Mouse (Mus musculus): ENCODE data around the gene Rbm5.

The Rbm5 gene

DNA sequence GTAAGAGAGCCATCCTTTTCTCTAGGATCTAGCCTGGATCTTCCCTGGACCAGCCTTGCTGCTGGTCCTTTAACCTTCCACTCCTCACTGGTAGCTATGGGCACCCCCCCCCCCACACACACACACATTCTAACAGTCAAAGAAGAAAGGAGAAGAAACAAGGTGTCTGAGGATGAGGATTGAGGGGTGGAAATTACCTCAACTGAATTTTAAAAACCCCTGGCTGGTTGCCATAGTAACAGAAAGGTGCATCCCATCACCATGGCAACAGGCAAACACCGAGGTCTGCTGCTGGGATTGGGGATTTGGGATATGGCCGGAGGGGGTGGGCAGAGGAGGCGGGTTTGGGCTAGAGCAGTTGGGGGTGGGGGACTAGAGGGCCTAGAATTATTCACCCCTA lies 41.1 kb downstream of the Rbm5 start:
- no peak for DNase-seq (ENCODE audit: low read depth, low spot score)

DNA sequence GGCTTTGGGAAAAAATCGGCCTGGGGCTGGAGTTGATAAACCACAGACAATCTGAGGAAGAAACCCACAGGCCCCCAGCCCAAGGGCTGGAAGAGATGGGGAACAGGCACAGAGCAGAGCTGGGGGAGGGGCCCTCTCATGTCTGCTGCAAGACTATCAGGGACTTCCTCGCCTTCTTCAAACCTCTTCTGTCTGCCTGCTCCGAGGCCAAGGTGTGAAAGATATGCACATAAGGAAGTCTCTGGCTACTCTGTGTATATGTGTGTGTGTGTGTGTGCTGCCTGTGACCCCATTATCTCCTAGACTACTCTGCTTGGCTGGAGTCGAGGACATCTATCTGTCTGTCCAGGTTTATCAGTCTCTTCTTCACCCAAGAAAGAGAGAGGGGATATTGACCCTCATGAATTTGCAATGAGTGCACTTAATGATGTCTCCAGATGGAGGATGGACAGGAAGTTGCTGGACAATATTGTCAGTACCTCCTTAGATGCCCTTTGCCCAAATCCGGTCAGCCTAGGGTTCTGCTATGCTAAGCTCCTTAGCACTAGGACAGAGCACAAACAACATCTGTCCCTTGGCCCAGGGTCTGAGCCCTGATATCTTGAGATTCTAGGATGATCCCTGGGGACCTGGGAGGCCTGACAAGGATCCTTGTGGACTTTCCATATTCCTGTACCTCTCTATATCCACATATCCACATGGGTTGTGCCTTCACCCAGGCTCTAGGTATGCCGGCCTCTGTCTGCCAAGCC lies 41.7 kb downstream of the Rbm5 start:
- no peak for DNase-seq (ENCODE audit: low read depth, low spot score)

DNA sequence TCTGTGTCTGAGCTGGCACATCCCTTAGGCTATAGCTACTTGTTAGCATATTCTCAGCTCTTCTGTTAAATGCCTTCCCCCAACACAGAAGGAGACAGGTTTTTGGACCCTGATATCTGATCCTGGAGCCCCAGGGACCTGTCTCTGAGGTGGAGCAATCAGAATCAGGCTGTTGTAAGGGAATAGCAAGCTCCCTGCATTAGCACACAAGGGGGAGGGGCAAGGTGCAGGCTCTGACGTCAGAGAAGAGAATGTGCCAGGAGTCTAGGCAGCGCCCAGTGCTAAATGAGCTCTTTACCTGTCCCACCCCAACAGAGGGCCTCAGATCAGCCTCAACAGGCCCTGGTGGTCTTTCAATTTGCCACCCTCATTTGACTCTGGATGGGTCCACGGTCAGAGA lies 43.8 kb downstream of the Rbm5 start:
- no peak for DNase-seq (ENCODE audit: low read depth, low spot score)

DNA sequence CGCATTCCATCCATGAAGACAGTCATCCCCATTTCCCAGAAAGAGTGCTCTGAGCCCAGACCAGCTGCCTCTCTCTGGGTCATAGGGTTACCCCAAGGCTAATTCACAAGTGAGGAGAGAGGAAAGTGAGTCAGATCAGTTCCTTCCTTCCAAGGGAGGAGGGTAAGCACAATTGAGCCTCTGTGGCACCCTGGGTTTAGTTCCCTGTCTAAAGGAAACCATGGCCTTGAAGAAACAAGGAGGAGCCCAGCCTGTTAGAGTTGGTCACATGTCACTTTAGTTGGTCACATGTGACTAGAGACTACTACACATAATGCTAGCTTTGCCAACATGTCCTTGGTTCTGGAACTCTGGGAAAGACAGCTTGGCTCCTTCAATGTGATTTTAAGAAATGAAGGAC lies 46.0 kb downstream of the Rbm5 start:
- no peak for DNase-seq (ENCODE audit: low read depth, low spot score)

DNA sequence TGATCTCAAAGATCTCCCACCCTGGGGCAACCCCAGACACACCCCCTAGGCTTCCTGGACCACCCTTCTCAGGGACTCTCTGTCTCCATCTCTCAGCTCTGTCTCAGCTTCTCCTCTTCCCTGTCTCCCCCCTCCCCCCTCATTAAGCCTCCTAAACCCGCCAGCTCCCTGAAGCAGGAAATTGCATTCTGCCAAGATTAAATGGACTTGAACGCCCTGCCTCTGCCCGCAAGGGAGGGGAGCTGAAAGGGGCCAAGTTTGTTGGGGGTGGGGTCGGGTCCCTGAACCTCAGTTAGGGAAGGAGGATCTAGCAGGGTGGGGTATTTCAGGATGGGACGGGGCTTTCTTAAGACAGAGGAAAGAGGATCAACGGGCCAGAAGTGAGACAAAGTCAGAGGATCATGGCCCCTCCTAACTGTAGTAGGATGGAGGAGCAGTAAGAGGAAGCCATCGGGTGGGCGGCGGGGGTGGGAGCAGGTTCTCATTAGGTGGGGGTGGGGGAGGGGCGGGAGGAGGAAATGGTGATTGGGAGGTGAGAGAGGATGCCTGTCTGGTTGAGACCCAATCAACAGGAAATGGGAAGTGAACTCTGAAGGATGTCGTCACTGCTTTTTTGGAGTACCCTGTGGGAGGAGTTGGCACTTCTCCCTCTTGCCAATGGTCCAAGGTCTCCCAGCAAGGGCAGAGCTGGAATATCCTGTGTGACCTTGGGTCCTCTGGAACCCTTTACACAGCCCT lies 46.8 kb downstream of the Rbm5 start:
- DNase-seq (ENCODE audit: low read depth, low spot score) = no peak

DNA sequence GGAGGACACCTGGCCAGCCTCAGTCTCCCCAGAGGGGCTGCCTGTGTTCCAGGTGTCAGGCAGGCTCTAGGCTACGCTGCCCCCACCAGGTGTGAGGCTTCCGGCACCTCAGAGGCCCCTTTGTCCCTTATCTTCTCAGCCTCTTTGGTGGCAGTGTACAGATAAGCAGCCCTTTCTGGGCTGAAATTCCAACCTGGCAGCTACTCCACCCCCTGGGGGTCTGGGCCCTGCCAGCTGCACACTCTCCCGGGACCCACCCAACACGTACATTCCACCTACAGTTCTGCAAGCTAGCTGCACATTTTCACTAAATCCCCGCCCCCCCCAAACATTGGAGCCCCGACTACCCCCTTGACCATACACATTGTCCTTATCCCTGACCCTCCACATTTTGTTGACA lies 47.5 kb downstream of the Rbm5 start:
- DNase-seq (ENCODE audit: low read depth, low spot score) = no peak

DNA sequence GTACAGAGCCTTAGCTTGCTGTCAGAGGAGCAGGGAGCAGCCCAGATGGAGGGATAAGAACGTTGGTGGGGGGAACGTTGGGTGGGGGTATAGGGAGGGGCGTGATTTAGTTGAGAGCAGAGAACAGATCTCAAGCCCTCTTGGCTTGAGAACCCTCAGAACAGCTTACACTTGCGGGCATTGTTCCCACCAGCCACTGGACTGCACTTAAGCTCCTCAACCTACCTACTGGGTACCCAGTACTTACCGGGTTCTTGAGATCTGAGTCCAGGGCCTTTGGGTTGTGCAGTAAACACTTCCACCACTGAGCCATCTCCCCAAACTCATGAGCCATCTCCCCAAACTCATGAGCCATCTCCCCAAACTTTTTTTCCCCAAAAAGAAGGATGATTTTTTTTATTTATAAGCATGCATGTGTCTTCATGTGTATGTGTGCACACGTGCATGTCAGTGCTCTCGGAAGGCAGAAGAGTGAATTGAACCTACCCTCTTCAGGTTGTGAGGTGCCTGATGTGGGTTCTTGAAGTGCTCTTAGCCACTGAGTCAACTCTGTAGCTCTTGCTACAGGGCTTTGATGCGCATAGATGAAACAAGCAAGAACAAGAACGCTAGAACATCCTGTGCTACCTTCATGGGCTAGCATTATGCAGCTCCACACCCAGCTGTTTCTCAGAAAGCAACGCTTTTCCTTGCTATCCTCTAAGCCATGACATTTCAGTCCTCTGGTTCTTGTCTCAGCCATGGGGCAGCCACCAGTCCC lies 51.8 kb downstream of the Rbm5 start:
- DNase-seq (ENCODE audit: low read depth, low spot score) = no peak

DNA sequence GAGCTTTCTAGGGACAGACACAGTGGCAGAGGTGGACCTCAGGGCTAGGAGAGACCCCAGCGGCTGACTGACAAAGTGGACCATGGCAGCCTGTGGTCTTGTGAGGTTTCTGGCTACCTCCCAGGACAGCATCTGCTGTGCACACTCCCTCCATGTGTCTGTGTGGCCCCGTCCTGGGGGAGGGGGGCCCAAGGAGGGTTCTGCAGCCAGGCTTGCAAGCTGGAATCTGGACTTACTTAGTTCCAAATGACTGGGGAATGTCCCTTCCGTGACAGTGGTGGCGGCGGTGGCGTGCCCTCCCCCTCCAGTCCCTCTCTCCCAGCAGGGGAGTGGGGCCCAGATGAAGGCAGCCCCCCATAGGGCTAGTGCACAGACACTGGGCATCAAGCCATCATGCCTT lies 53.8 kb downstream of the Rbm5 start:
- no peak for DNase-seq (ENCODE audit: low read depth, low spot score)

DNA sequence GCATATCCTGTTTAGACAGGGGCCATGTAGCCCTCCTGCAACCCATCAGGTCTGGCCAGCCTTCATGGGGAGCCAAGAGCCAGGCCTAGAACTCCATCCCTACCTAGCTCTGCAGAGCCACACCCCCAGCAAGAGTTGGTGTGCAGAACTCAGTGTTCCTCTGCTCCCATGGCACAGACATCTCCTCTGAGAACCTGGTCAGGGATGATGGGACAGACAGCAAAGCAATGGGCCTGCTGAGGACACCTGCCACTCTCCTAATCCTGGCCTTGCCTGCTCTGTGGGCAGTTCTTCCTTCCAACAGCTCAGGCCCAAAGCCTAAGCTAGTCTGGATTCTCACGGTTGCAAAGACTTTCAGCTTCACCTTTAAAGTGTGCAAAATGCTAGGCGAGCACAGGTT lies 55.2 kb downstream of the Rbm5 start:
- no peak for DNase-seq (ENCODE audit: low read depth, low spot score)

DNA sequence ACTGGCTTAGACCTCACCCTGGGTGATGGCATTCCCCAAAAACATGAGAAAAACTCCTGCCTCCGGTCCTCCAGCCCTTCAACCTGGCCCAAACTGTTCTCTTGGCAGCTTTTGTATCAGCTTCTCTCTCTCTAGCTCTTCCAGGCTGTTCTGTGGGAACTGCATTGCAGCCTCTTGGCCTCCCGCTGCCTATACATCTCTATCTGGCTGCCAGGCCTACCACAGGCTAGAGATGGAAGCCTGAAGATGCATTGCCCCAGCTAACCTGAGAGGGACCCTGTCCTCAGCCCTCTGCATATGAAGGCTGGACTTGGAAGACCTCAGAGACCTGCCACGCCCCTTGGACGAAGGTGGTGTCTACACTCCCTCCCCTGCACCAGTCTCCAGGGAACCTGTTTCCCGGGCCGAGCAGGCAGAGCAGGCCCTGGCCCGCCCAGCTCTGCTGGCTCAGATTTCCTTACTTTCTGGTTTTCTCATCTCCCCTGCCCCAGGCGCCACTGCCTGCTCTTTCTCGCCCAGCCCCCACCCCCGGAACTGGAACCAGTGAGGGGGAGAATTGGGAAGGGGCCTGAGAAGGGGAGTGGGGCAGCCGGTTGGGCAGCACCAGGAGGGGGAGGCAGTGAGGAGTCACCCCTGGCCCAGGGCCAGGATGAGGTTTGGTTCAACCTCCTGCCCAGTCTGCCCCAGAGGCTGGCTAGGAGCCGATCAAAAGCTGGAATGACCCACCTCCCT lies 56.4 kb downstream of the Rbm5 start:
- DNase-seq (ENCODE audit: low read depth, low spot score) = no peak

DNA sequence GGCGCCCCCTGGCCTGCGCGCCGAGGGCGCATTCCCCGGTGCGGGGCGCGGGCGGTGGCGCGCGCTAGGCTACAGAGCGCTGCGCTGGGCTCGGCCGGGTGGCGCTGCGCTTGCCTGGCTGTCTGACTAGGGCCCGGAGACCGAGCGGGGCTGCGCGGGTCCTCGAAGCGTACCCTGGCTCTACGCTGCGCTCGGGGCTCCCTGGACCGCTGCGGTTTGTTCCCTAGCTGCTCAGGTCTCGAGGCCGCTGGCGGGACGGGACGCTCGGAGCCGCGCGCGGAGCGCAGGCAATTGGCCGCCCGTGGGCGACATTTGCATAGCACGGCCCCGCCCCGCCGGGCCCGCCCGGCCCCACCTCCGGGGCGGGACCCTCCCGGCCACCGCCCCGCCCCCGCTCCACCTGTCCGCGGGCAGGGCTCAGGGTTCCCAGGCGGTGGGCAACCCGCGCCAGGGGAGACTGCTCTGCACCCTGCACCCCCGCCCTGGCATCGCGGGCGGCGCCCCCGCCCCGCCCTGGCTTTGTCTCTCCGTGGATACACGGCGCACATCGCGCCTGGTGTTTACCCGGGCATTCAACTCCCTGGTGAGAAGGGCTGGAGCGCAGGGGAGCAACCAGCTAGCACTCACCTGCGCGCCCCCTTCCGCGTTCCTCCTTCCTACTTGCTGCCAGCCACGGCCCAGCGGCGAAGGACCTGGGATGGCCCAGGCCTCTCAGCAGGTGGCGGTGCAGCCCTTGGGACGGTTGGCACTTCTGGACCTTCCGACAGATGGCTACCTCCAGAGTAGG lies 60.9 kb downstream of the Rbm5 start, which contains the start of gene Sema3f:
Gene Sema3f (minus strand): TSS at position 779 of the 787 bp plus-strand sequence.
- DNase-seq (ENCODE audit: low read depth, low spot score) = peak; percentile 84

DNA sequence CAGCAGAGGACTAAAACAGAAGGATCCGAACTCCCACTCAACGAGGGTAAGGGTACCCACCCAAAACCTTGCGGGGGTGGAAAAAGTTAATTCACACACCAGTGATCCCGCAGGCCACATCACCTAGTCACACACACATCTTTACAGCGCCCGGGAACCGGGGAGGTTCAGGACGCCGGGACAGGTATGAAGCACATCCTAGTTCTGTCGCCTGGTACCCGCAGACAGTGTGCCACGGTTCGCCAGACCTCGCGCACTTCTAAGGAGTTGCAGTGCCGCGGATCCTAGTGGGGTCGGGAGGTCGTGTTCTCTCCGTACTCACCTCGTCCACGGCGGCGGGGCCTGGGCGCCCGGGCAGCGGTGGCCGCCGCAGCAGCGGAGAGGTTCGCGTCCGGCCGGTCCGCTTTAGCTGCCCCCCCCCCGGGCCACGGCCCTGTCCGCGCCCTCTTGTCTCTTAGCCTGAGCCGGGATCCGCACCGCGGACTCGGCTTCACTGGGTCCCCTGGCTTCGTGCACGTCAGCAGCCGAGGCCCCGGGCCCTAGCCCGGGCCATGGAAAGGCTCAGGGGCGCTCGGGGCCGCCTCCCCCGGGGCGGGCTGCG lies 61.6 kb downstream of the Rbm5 start:
- DNase-seq (ENCODE audit: low read depth, low spot score) = no peak

DNA sequence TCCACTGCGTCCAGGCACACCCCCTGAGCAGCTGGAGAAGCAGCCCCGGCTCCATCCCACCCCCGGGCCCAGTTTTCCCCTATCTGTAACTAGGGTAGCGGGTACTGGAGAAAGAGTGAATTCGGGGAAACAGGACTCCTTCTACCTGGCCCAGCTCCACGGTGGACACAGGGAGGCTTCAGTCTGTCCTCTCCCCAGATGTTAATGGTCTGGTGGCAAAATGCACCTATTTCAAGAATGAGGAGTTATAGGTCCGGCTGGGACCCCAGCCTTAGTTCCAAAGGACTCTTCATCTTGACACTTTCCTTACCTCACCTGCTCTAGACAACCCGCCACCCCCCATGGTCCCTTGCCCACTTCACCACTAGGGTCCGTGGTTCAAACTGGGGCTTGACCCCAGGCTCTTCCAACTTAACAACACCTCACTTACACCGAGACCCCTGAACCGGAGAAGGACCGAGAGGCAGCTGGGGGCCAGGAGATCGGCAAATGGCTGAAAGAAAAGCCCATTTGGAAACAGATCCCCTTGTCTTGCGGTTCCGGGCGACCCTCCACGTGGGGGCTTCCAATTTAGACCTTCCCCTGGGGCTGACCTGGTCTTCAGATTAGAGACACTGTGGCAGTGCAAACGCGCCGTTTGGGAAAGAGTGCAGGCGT lies 62.2 kb downstream of the Rbm5 start:
- no peak for DNase-seq (ENCODE audit: low read depth, low spot score)

DNA sequence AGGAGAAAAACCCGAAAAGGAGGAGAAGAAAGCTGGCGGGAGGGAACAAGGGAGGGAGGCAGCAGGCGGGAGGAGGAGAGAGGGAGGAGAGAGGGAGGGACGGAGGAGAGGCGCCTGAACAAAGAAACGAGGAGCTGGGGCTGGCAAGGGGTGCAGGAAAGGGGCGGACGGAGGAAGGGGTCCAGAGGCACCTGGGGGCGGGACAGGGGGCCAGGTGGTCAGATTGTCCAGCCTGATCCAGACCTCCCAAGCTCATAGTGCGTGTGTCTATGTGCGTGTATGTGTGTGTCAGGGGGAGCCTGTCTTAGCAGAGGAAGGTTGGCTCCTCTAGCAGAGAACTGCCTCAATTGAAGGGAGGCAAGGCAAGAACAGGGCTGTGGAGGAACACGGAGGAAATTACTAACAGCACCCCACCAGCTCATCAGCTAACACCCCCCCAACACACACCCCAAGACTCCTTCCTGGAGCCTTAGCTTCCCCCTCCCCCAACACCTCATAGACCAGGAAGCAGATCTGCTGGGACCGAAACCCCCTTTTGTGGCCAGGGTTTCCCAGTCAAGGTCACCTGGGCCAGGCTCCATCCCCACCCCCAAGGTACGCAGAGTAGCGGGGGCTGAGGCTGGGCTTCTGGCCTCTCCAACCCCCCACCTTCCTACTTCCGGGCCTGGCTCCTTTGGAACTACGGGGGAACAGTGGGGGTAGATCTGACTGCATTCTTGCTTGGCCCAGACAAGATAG lies 62.9 kb downstream of the Rbm5 start:
- DNase-seq (ENCODE audit: low read depth, low spot score) = no peak

DNA sequence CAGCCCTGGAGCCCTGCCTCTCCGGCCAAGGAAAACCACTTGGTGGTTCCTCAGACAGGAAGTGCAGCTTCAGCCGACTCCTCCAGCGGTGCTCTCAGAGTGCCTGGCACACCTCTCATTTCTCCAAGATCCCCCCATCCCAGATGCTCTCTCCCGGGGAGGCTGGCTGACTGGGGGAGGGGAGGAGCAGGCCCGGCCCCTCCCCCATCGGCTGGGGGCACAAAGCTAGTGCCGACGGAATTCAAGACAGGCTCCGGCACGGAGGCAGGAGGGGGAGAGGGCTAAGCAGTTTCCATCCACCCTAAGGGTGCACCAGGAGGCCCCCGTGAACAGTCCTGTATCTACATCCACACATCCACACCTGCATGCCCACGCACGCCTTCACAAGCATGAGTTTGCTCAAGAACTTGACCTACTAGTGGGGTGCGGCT lies 64.0 kb downstream of the Rbm5 start:
- DNase-seq (ENCODE audit: low read depth, low spot score) = no peak

DNA sequence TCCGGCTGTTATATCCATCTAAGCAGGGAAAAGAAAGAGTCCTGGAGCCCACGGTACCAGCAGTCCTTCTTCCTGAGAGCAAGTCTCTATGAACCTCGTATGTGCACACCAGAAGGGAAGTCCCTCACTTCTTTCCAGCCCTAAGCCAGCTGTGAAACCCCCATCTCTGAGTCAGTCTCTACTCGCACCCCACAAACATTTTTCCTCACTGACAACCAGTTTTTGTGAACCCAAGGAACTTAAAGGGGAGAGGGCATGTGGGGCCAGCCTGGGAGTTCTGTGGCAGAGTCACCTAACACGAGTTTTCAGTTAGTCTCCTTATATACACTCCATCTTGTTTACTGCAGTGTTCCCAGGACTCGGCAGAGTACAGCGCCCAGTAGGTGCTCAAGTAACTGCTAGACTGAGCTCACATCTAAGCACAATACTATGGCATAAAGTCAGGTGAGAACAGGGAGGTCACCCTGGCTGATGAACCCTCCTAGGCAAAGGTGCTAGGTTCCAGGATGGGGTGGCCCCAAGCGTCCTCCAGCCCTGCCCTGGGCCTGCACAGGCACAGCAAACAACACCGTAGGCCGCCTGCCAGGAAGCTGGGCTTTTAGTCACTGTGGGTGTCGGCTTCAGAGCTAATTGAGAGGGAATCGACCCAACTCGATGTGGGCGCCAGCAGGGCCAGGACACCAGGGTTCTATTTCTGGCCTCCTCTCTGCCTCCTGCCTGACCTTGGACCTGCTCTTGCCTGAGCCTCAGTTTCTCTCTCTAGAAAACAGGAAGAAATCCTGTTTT lies 67.3 kb downstream of the Rbm5 start:
- DNase-seq (ENCODE audit: low read depth, low spot score) = no peak

DNA sequence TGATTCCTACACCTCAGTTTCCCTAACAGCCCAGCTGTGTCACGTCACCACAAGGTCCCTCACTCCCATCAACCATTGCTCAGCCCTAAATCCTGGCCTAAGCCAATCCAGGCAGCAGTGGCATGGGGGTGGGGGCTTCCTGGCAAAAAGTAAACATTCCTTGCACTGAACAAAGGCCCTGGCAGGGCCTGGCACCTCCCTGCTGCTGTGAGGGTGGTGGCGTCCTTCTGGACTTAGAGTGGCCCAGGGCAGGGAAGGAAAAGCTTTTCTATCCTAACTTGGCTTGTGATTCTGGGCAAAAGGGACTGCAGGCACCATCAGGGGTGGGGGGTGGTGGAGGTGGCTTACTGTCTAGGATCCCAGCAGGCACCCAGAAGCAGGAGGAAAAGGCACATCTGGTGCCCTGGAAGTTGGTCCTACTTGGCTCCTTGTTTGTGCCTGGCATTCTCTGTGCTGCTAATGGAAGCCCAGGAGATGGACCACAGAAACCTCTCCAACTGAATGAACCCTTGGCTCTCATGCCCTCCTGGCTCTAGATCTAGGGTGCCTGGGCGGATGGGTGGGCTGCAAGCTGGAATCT lies 68.1 kb downstream of the Rbm5 start:
- no peak for DNase-seq (ENCODE audit: low read depth, low spot score)

DNA sequence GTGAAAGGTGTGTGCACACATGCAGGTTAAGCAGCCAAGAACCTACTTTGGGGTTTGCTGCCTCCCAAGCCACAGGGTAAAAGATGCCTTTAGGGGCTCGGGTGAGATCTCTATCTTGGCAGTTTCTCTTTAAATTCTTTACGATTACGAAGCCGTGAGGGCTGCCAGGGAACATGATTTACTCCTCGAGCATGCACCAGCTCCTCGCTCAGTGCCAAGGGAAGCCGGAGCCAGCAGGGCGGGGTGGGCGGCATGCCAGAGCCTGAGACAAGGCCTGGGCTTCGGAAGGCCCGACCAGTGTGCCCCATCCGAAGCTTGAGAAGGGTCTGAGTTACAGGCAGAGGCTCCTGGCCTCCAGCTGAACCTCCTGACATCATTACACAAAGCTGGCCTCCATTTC lies 69.2 kb downstream of the Rbm5 start:
- no peak for DNase-seq (ENCODE audit: low read depth, low spot score)

Data from A20 (cell line).